Comparison of ENCODE assay signal across 11 mouse cellular contexts in the genomic region with DNA sequence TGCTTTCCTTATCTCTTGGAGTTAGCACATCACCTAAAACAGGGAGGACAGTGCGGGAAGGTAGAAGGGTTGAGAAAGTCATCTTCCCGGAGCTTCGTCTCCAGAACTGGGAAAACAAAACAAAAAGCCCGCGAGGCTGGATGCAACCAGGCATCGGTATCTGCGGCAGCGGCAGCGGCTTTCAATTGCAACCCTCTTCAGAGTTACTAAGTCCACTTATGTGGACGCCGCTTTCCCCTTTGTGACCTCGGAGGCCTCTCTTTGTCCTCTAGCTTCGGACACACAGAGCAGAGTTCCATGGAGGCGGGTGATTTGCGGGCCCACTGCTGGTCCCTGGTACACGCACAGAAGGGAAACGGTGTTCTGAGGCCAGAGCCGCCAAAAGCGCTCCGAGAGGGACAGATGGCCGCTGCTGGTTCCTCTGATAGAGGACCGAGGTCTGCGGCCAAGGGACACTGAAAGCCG. TPM values are rescaled to one million over a fixed set of nuclear protein-coding genes. Genes with fewer than 3 reads are reported as not detected.
DNase-seq lines count a peak whose midpoint lies in the region; ATAC-seq and TF ChIP-seq lines count a peak whose summit lies in the region.
"Had no signal": no experiment of that assay in that cellular context is flagged by ENCODE, and none has a peak within 500 bp of the region (broad histone marks: within the 10 kb centered on the region; RNA-seq: fewer than 3 reads in every experiment).

No protein-coding gene starts in this region.

- no peaks in the 10 kb centered on the region for H3K36me3 ChIP-seq in heart, embryonic 13.5 days
- H3K36me3 ChIP-seq in E14TG2a.4 (ENCODE audit: insufficient read depth, low read length) = no peaks in the 10 kb centered on the region
- H3K36me3 ChIP-seq in hindbrain, embryonic 15.5 days = no peaks in the 10 kb centered on the region

- no peak for ATAC-seq in heart, embryonic 13.5 days (ENCODE audit: extremely low read depth, insufficient number of reproducible peaks, low FRiP score, low TSS enrichment)
- ATAC-seq in hindbrain, embryonic 15.5 days (ENCODE audit: low FRiP score, low read depth) = no peak

- intact Hi-C loops in heart, postnatal 36 days (cut with DNase I) = loop anchor here (10.0 kb wide), 1 partner anchor 1313 kb away; the partner anchor contains the start of gene Mnx1

- H3K27ac ChIP-seq in heart, embryonic 13.5 days (replicated peaks) = no peak overlapping the region
- no peak overlapping the region for H3K27ac ChIP-seq in hindbrain, embryonic 15.5 days (replicated peaks)
- H3K27ac ChIP-seq: liver, embryonic 14.5 days had no signal

- no peak for TF ChIP-seq CTCF in E14TG2a.4 (conservative IDR thresholded peaks at IDR 0.05; ENCODE audit: low read length)

- peak overlapping the region; percentile 51 for H3K4me2 ChIP-seq in heart, embryonic 13.5 days
- peak overlapping the region; percentile 28 for H3K4me2 ChIP-seq in hindbrain, embryonic 15.5 days

- no peak for DNase-seq in heart, postnatal 36 days
- DNase-seq in cerebellum, adult 9-11 months = peak; percentile 91
- no peak for DNase-seq in frontal cortex, postnatal 10 days (ENCODE audit: low spot score in 2 of 2)
- no peak for DNase-seq in adrenal gland, postnatal 25 days
- no peak for DNase-seq in kidney, adult 11 months
- DNase-seq: adrenal gland, adult 2 months; kidney, adult 18-20 months had no signal

- peak overlapping the region; percentile 30 for H3K4me3 ChIP-seq in heart, embryonic 13.5 days
- H3K4me3 ChIP-seq in E14TG2a.4 (replicated peaks; ENCODE audit: low read length) = peak overlapping the region; percentile 35; the same call in 1 of the 2 replicates
- H3K4me3 ChIP-seq in hindbrain, embryonic 15.5 days = peak overlapping the region; percentile 12; the same call in 1 of the 2 replicates

- 1% methylated on average over 24 of the region's 24 CpGs for WGBS in heart, embryonic 13.5 days
- WGBS in hindbrain, embryonic 15.5 days = 1% methylated on average over 24 of the region's 24 CpGs

- H3K27me3 ChIP-seq in heart, embryonic 13.5 days (replicated peaks) = peaks cover 99% of the 10 kb centered on the region
- peaks cover 91% of the 10 kb centered on the region for H3K27me3 ChIP-seq in E14TG2a.4 (ENCODE audit: insufficient read depth, low read length)
- peaks cover 85% of the 10 kb centered on the region for H3K27me3 ChIP-seq in hindbrain, embryonic 15.5 days

- H3K4me1 ChIP-seq in heart, embryonic 13.5 days = peaks cover 29% of the 10 kb centered on the region
- H3K4me1 ChIP-seq in E14TG2a.4 (replicated peaks; ENCODE audit: low read depth, low read length) = peaks cover 49% of the 10 kb centered on the region
- peaks cover 33% of the 10 kb centered on the region for H3K4me1 ChIP-seq in hindbrain, embryonic 15.5 days (replicated peaks)

- H3K9me3 ChIP-seq in heart, embryonic 13.5 days = no peaks in the 10 kb centered on the region
- peaks cover 3% of the 10 kb centered on the region; the same call in 1 of the 2 replicates for H3K9me3 ChIP-seq in E14TG2a.4 (ENCODE audit: low read length)
- H3K9me3 ChIP-seq in hindbrain, embryonic 15.5 days = no peaks in the 10 kb centered on the region

- no peak overlapping the region for H3K9ac ChIP-seq in heart, embryonic 13.5 days
- no peak overlapping the region for H3K9ac ChIP-seq in hindbrain, embryonic 15.5 days
- H3K9ac ChIP-seq: liver, embryonic 14.5 days had no signal

RNA-seq across cellular contexts. Expression of gene En2, which starts 3.5 kb away (rescaled TPM):
- not detected in 2 replicates for polyA plus RNA-seq in heart, embryonic 13.5 days (2015; fragmentation: Nextera tagmentation; extraction: Ambion mirVana)
- total RNA-seq in heart, postnatal 36 days (2021) = not detected
- polyA plus RNA-seq in hindbrain, embryonic 15.5 days (2015; fragmentation: Nextera tagmentation; extraction: Ambion mirVana) = 0.60 and 1.3 TPM in 2 replicates
- 0.24 TPM in 2 replicates for total RNA-seq in adrenal gland, postnatal 25 days (2021)
- polyA plus RNA-seq: liver, embryonic 14.5 days had no signal
